Mouse (Mus musculus): ENCODE data around the gene Vmn2r94.

Vmn2r94 gene

GRCm38 (mm10) chr17:18277656-18278055, at the start of gene Vmn2r94:
Vmn2r94 (minus strand) TSS chr17:18277756.
- TF ChIP-seq POU5F1 (IDR thresholded peaks at IDR 0.05; ENCODE audit: borderline replicate concordance, low read length) (no peak), CTCF (conservative IDR thresholded peaks at IDR 0.05; ENCODE audit: low read length) (no peak), NANOG (IDR thresholded peaks at IDR 0.05; ENCODE audit: borderline replicate concordance, low read length) (no peak)
- no peaks in the 10 kb centered on the region for H3K36me3 ChIP-seq (ENCODE audit: insufficient read depth, low read length)

GRCm38 (mm10) chr17:18323031-18323430, 45.5 kb upstream of the Vmn2r94 start:
- no peaks in the 10 kb centered on the region for H3K4me1 ChIP-seq (replicated peaks; ENCODE audit: low read depth, low read length)
- no peaks in the 10 kb centered on the region for H3K9me3 ChIP-seq (ENCODE audit: low read length)
- TF ChIP-seq CTCF (conservative IDR thresholded peaks at IDR 0.05; ENCODE audit: low read length) (no peak), POU5F1 (IDR thresholded peaks at IDR 0.05; ENCODE audit: borderline replicate concordance, low read length) (no peak), NANOG (IDR thresholded peaks at IDR 0.05; ENCODE audit: borderline replicate concordance, low read length) (no peak)
- no peaks in the 10 kb centered on the region for H3K36me3 ChIP-seq (ENCODE audit: insufficient read depth, low read length)
- no peak overlapping the region for H3K4me3 ChIP-seq (replicated peaks; ENCODE audit: low read length)
- no peaks in the 10 kb centered on the region for H3K27me3 ChIP-seq (ENCODE audit: insufficient read depth, low read length)

More at GRCm38 (mm10) chr17:18277656-18278055, at the start of gene Vmn2r94:
- Histone ChIP-seq H3K4me3 (replicated peaks; ENCODE audit: low read length) (no peak within 1 kb of the TSS), H3K4me1 (replicated peaks; ENCODE audit: low read depth, low read length) (no peaks in the 10 kb centered on the region), H3K27me3 (ENCODE audit: insufficient read depth, low read length) (no peaks in the 10 kb centered on the region), H3K9me3 (ENCODE audit: low read length) (no peaks in the 10 kb centered on the region)

- no peaks in the 10 kb centered on the region for H3K9me3 ChIP-seq (ENCODE audit: low read length)
- no peak for TF ChIP-seq POU5F1 (IDR thresholded peaks at IDR 0.05; ENCODE audit: borderline replicate concordance, low read length)
- TF ChIP-seq NANOG (IDR thresholded peaks at IDR 0.05; ENCODE audit: borderline replicate concordance, low read length), result no peak
- no peaks in the 10 kb centered on the region for H3K4me1 ChIP-seq (replicated peaks; ENCODE audit: low read depth, low read length)
- H3K27me3 ChIP-seq (ENCODE audit: insufficient read depth, low read length), result no peaks in the 10 kb centered on the region
- no peak within 1 kb of the TSS for H3K4me3 ChIP-seq (replicated peaks; ENCODE audit: low read length)
- no peaks in the 10 kb centered on the region for H3K36me3 ChIP-seq (ENCODE audit: insufficient read depth, low read length)
Observed at GRCm38 (mm10) chr17:18297799-18298198, 20.2 kb upstream of the Vmn2r94 start, which contains the start of gene Vmn2r93. Vmn2r93 (plus strand) TSS chr17:18298099.

GRCm38 (mm10) chr17:18236931-18237330, 40.6 kb downstream of the Vmn2r94 start:
- H3K36me3 ChIP-seq (ENCODE audit: insufficient read depth, low read length), result no peaks in the 10 kb centered on the region
- H3K4me3 ChIP-seq (replicated peaks; ENCODE audit: low read length), result peak overlapping the region; percentile 43; the same call in 1 of the 2 replicates
- no peaks in the 10 kb centered on the region for H3K4me1 ChIP-seq (replicated peaks; ENCODE audit: low read depth, low read length)
- TF ChIP-seq CTCF (conservative IDR thresholded peaks at IDR 0.05; ENCODE audit: low read length), result no peak
- no peak for TF ChIP-seq POU5F1 (IDR thresholded peaks at IDR 0.05; ENCODE audit: borderline replicate concordance, low read length)
- no peak for TF ChIP-seq NANOG (IDR thresholded peaks at IDR 0.05; ENCODE audit: borderline replicate concordance, low read length)
- H3K27me3 ChIP-seq (ENCODE audit: insufficient read depth, low read length), result no peaks in the 10 kb centered on the region
- peaks cover 12% of the 10 kb centered on the region for H3K9me3 ChIP-seq (ENCODE audit: low read length)

- no peaks in the 10 kb centered on the region for H3K4me1 ChIP-seq (replicated peaks; ENCODE audit: low read depth, low read length)
- peak; percentile 49; the same call in 1 of the 2 replicates for TF ChIP-seq NANOG (IDR thresholded peaks at IDR 0.05; ENCODE audit: borderline replicate concordance, low read length)
- no peak for TF ChIP-seq POU5F1 (IDR thresholded peaks at IDR 0.05; ENCODE audit: borderline replicate concordance, low read length)
- no peaks in the 10 kb centered on the region for H3K36me3 ChIP-seq (ENCODE audit: insufficient read depth, low read length)
- peaks cover 16% of the 10 kb centered on the region for H3K9me3 ChIP-seq (ENCODE audit: low read length)
- no peak overlapping the region for H3K4me3 ChIP-seq (replicated peaks; ENCODE audit: low read length)
- H3K27me3 ChIP-seq (ENCODE audit: insufficient read depth, low read length), result no peaks in the 10 kb centered on the region
Observed at GRCm38 (mm10) chr17:18231996-18232395, 45.6 kb downstream of the Vmn2r94 start.

- H3K36me3 ChIP-seq (ENCODE audit: insufficient read depth, low read length), result no peaks in the 10 kb centered on the region; the same call in 1 of the 2 replicates
- no peaks in the 10 kb centered on the region for H3K27me3 ChIP-seq (ENCODE audit: insufficient read depth, low read length)
- TF ChIP-seq CTCF (conservative IDR thresholded peaks at IDR 0.05; ENCODE audit: low read length) (no peak), NANOG (IDR thresholded peaks at IDR 0.05; ENCODE audit: borderline replicate concordance, low read length) (no peak), POU5F1 (IDR thresholded peaks at IDR 0.05; ENCODE audit: borderline replicate concordance, low read length) (no peak)
- peaks cover 51% of the 10 kb centered on the region for H3K9me3 ChIP-seq (ENCODE audit: low read length)
- no peaks in the 10 kb centered on the region for H3K4me1 ChIP-seq (replicated peaks; ENCODE audit: low read depth, low read length)
- H3K4me3 ChIP-seq (replicated peaks; ENCODE audit: low read length), result no peak overlapping the region
Observed at GRCm38 (mm10) chr17:18221300-18221699, 56.3 kb downstream of the Vmn2r94 start.
